Mouse (Mus musculus) bone marrow, adult 2 months (tissue): ENCODE measurements around the gene Lmnb2. TPM values are rescaled to one million over a fixed set of nuclear protein-coding genes. Genes with fewer than 3 reads are reported as not detected.

Experiments
- H3K27ac ChIP-seq: fragments of 200-500 bp; 2 replicates; pipeline ENCODE4 v1.5.1; 2012; ENCODE audit warnings: low read depth, mild to moderate bottlenecking, control low read depth, inconsistent platforms, low read length; ENCODE audit not compliant: control insufficient read depth, poor library complexity, insufficient read depth
- H3K4me1 ChIP-seq: fragments of 200-500 bp; 2 replicates; pipeline ENCODE4 v1.6.1; 2011; ENCODE audit warnings: low read length; ENCODE audit not compliant: control insufficient read depth, insufficient read depth
- H3K4me3 ChIP-seq: fragments of 200-500 bp; replicated peaks from 2 replicates; pipeline ENCODE3; 2011; ENCODE audit warnings: mild to moderate bottlenecking, low read depth, low read length, control low read depth; ENCODE audit not compliant: control insufficient read depth
- CTCF ChIP-seq: fragments of 200-500 bp; IDR thresholded peaks from 2 replicates; pipeline ENCODE4 v1.5.1; 2011; ENCODE audit warnings: low read length, control low read depth; ENCODE audit not compliant: control insufficient read depth, insufficient read depth
- POLR2A ChIP-seq: fragments of 200-500 bp; IDR thresholded peaks from 2 replicates; pipeline ENCODE4 v1.6.1; 2011; ENCODE audit warnings: low read depth, mild to moderate bottlenecking, control low read depth, low read length, borderline replicate concordance; ENCODE audit not compliant: control insufficient read depth
- WGBS: fragments of 180-500 bp; shearing (Covaris S2); methylation state at CpG from one replicate; pipeline ENCODE4 v1.1.7; 2018; 5-methylcytosine and 5-hydroxymethylcytosine counted together
- polyA plus RNA-seq: library from polyadenylated mRNA; stranded (reverse); fragments of >200 nt; gene quantifications from 2 replicates; pipeline ENCODE4 v1.2.4, GENCODE M21; 2011; ENCODE audit warnings: low replicate concordance; ENCODE audit not compliant: missing spikeins, insufficient read depth, insufficient read length

Gene Lmnb2
- polyA plus RNA-seq, 1 experiment, result 29.8 TPM

GRCm38 (mm10) chr10:80896581-80897485 lies 21.2 kb downstream of the Lmnb2 start:
- Histone ChIP-seq H3K4me3 (no peak overlapping the region), H3K4me1 (no peaks in the 10 kb centered on the region; the same call in none of the 2 replicates), H3K27ac (no peak overlapping the region)
- 75% methylated on average over 24 of the region's 24 CpGs for WGBS
- TF ChIP-seq POLR2A, result no peak
- no peak for TF ChIP-seq CTCF

- Histone ChIP-seq H3K4me1 (no peaks in the 10 kb centered on the region; the same call in 1 of the 2 replicates), H3K4me3 (no peak overlapping the region), H3K27ac (no peak overlapping the region)
- TF ChIP-seq POLR2A (no peak), CTCF (no peak)
- WGBS, result 83% methylated on average over 6 of the region's 6 CpGs
Measured at GRCm38 (mm10) chr10:80895697-80896096, 22.3 kb downstream of the Lmnb2 start.

GRCm38 (mm10) chr10:80895100-80895499 lies 22.9 kb downstream of the Lmnb2 start:
- no peaks in the 10 kb centered on the region; the same call in 1 of the 2 replicates for H3K4me1 ChIP-seq
- 81% methylated on average over 7 of the region's 7 CpGs for WGBS
- TF ChIP-seq CTCF (no peak), POLR2A (no peak)
- H3K27ac ChIP-seq, result no peak overlapping the region
- H3K4me3 ChIP-seq, result no peak overlapping the region

- no peak overlapping the region for H3K4me3 ChIP-seq
- H3K27ac ChIP-seq, result no peak overlapping the region
- 31% methylated on average over 11 of the region's 11 CpGs for WGBS
- H3K4me1 ChIP-seq, result no peaks in the 10 kb centered on the region
- TF ChIP-seq CTCF, result no peak
- TF ChIP-seq POLR2A, result no peak
Measured at GRCm38 (mm10) chr10:80887181-80887580, 30.9 kb downstream of the Lmnb2 start.

- H3K4me1 ChIP-seq, result peaks cover 2% of the 10 kb centered on the region; the same call in 1 of the 2 replicates
- no peak overlapping the region for H3K27ac ChIP-seq
- peak; percentile 14; the same call in 1 of the 2 replicates for TF ChIP-seq POLR2A
- peak; percentile 91 for TF ChIP-seq CTCF
- H3K4me3 ChIP-seq, result no peak overlapping the region
- 22% methylated on average over 10 of the region's 10 CpGs for WGBS
Measured at GRCm38 (mm10) chr10:80881301-80881700, 36.7 kb downstream of the Lmnb2 start.

- Histone ChIP-seq H3K4me1 (peaks cover 2% of the 10 kb centered on the region; the same call in 1 of the 2 replicates), H3K4me3 (no peak overlapping the region), H3K27ac (no peak overlapping the region)
- 79% methylated on average over 2 of the region's 2 CpGs for WGBS
- TF ChIP-seq POLR2A, result no peak
- TF ChIP-seq CTCF, result no peak
Measured at GRCm38 (mm10) chr10:80880901-80881300, 37.1 kb downstream of the Lmnb2 start.

GRCm38 (mm10) chr10:80880131-80880641 lies 37.9 kb downstream of the Lmnb2 start:
- peaks cover 2% of the 10 kb centered on the region; the same call in 1 of the 2 replicates for H3K4me1 ChIP-seq
- no peak overlapping the region for H3K4me3 ChIP-seq
- 6% methylated on average over 5 of the region's 5 CpGs for WGBS
- TF ChIP-seq POLR2A (no peak), CTCF (peak; percentile 98)
- H3K27ac ChIP-seq, result no peak overlapping the region; the same call in 1 of the 2 replicates

GRCm38 (mm10) chr10:80876594-80876993 lies 41.5 kb downstream of the Lmnb2 start:
- Histone ChIP-seq H3K4me3 (no peak overlapping the region), H3K4me1 (peaks cover 2% of the 10 kb centered on the region; the same call in 1 of the 2 replicates), H3K27ac (no peak overlapping the region)
- 63% methylated on average over 3 of the region's 3 CpGs for WGBS
- TF ChIP-seq CTCF (no peak), POLR2A (no peak)
